Mouse (Mus musculus) forebrain, embryonic 11.5 days (tissue): Measurements from ENCODE around the gene Mlana. TPM values are rescaled to one million over a fixed set of nuclear protein-coding genes. Genes with fewer than 3 reads are reported as not detected.

Source experiments
- ATAC-seq: fragments of 200-750 bp; cut with Nextera tagmentation; replicated peaks from 2 replicates; pipeline ENCODE4 v1.8.0; 2017; ENCODE audit warnings: moderate TSS enrichment; ENCODE audit not compliant: low FRiP score
- DNase-seq: peaks from one replicate; pipeline ENCODE4 v3.0.0-alpha.2; 2017; ENCODE audit warnings: low spot score
- H3K27ac ChIP-seq: fragments of 300-500 bp; sonication (generic); 2 replicates; pipeline ENCODE4 v1.5.1; 2014; ENCODE audit warnings: low read depth, low read length
- H3K27me3 ChIP-seq: fragments of 300-500 bp; sonication (generic); 2 replicates; pipeline ENCODE4 v1.6.1; 2014; ENCODE audit warnings: mild to moderate bottlenecking, low read length, mixed read lengths; ENCODE audit not compliant: control insufficient read depth, insufficient read depth
- H3K36me3 ChIP-seq: fragments of 300-500 bp; sonication (generic); 2 replicates; pipeline ENCODE4 v1.6.1; 2014; ENCODE audit warnings: mild to moderate bottlenecking, low read length, moderate library complexity, mixed read lengths; ENCODE audit not compliant: control insufficient read depth, insufficient read depth
- H3K4me1 ChIP-seq: fragments of 300-500 bp; sonication (generic); replicated peaks from 2 replicates; pipeline ENCODE4 v1.6.1; 2014; ENCODE audit warnings: low read length, mixed read lengths; ENCODE audit not compliant: control insufficient read depth, insufficient read depth
- H3K4me2 ChIP-seq: fragments of 300-500 bp; sonication (generic); 2 replicates; pipeline ENCODE4 v1.6.1; 2014; ENCODE audit warnings: low read depth, mild to moderate bottlenecking, low read length, moderate library complexity, mixed read lengths; ENCODE audit not compliant: severe bottlenecking
- H3K4me3 ChIP-seq: fragments of 300-500 bp; sonication (generic); 2 replicates; pipeline ENCODE4 v1.5.1; 2014; ENCODE audit warnings: low read depth, low read length
- H3K9ac ChIP-seq: fragments of 300-500 bp; sonication (generic); 2 replicates; pipeline ENCODE4 v1.6.1; 2014; ENCODE audit warnings: low read length
- H3K9me3 ChIP-seq: fragments of 300-500 bp; sonication (generic); 2 replicates; pipeline ENCODE4 v1.6.1; 2016; ENCODE audit warnings: low read length, mixed read lengths; ENCODE audit not compliant: control insufficient read depth
- WGBS: fragments of 180-500 bp; shearing (Covaris S2); extraction: QIAGEN DNeasy Blood & Tissue Kit; methylation state at CpG from one replicate; pipeline ENCODE4 v1.1.7; 2014; 5-methylcytosine and 5-hydroxymethylcytosine counted together
- polyA plus RNA-seq: library from polyadenylated mRNA; unstranded; fragments of >200 nt; fragmentation: Nextera tagmentation; extraction: Ambion mirVana; gene quantifications from 2 replicates; pipeline ENCODE4 v1.2.1, GENCODE M21; 2014

Gene Mlana
- polyA plus RNA-seq, 1 experiment from 2014 or later, result 0.36 TPM

- H3K27me3 ChIP-seq, result no peaks in the 10 kb centered on the region
- H3K9me3 ChIP-seq, result no peaks in the 10 kb centered on the region; the same call in 1 of the 2 replicates
- ATAC-seq (no peak), DNase-seq (no peak)
- no peaks in the 10 kb centered on the region for H3K36me3 ChIP-seq
- H3K4me2 ChIP-seq, result no peak overlapping the region
- H3K27ac ChIP-seq, result no peak overlapping the region
- H3K9ac ChIP-seq, result no peak overlapping the region
- H3K4me1 ChIP-seq, result no peaks in the 10 kb centered on the region
- H3K4me3 ChIP-seq, result no peak overlapping the region
- WGBS, result 88% methylated on average over 13 of the region's 13 CpGs
These were observed 17.2 kb upstream of the Mlana start for GRCm38 (mm10) chr19:29680182-29681152.

GRCm38 (mm10) chr19:29683844-29684540, 13.6 kb upstream of the Mlana start:
- no peaks in the 10 kb centered on the region for H3K27me3 ChIP-seq

GRCm38 (mm10) chr19:29695071-29695470, 2.6 kb upstream of the Mlana start:
- Histone ChIP-seq H3K4me2 (no peak overlapping the region), H3K4me3 (no peak overlapping the region), H3K36me3 (no peaks in the 10 kb centered on the region), H3K4me1 (no peaks in the 10 kb centered on the region), H3K27ac (no peak overlapping the region), H3K9ac (no peak overlapping the region), H3K9me3 (no peaks in the 10 kb centered on the region), H3K27me3 (no peaks in the 10 kb centered on the region)
- ATAC-seq (no peak), DNase-seq (no peak)
- 86% methylated on average over 10 of the region's 10 CpGs for WGBS

More at GRCm38 (mm10) chr19:29683844-29684540, 13.6 kb upstream of the Mlana start:
- Histone ChIP-seq H3K27ac (no peak overlapping the region), H3K9me3 (no peaks in the 10 kb centered on the region; the same call in 1 of the 2 replicates), H3K4me3 (no peak overlapping the region), H3K36me3 (no peaks in the 10 kb centered on the region), H3K4me1 (no peaks in the 10 kb centered on the region), H3K4me2 (no peak overlapping the region), H3K9ac (no peak overlapping the region)
- ATAC-seq, result peak; percentile 51; the same call in 1 of the 2 replicates
- 55% methylated on average over 16 of the region's 16 CpGs for whole genome bisulfite sequencing
- peak; percentile 86 for DNase-seq

- Histone ChIP-seq H3K4me2 (no peak overlapping the region), H3K4me1 (no peaks in the 10 kb centered on the region), H3K9ac (no peak overlapping the region), H3K36me3 (no peaks in the 10 kb centered on the region), H3K9me3 (no peaks in the 10 kb centered on the region), H3K27me3 (no peaks in the 10 kb centered on the region), H3K4me3 (no peak overlapping the region), H3K27ac (no peak overlapping the region)
- DNase-seq (no peak), ATAC-seq (no peak)
- WGBS, result 97% methylated on average over 4 of the region's 4 CpGs
These were observed 1.3 kb upstream of the Mlana start for GRCm38 (mm10) chr19:29696309-29696708.

GRCm38 (mm10) chr19:29696840-29697239, 784 bp upstream of the Mlana start:
- DNase-seq, result no peak

GRCm38 (mm10) chr19:29701707-29702106, 4.1 kb downstream of the Mlana start:
- no peak overlapping the region for H3K9ac ChIP-seq
- 75% methylated on average over 4 of the region's 4 CpGs for WGBS
- no peak overlapping the region for H3K27ac ChIP-seq
- DNase-seq (no peak), ATAC-seq (no peak)
- H3K4me1 ChIP-seq, result no peaks in the 10 kb centered on the region
- no peak overlapping the region for H3K4me3 ChIP-seq
- no peaks in the 10 kb centered on the region for H3K9me3 ChIP-seq
- H3K36me3 ChIP-seq, result no peaks in the 10 kb centered on the region
- H3K4me2 ChIP-seq, result no peak overlapping the region
- H3K27me3 ChIP-seq, result no peaks in the 10 kb centered on the region

More at GRCm38 (mm10) chr19:29696840-29697239, 784 bp upstream of the Mlana start:
- no peaks in the 10 kb centered on the region for H3K36me3 ChIP-seq
- H3K27ac ChIP-seq, result no peak overlapping the region
- H3K4me1 ChIP-seq, result no peaks in the 10 kb centered on the region
- H3K9ac ChIP-seq, result no peak overlapping the region
- no peaks in the 10 kb centered on the region for H3K9me3 ChIP-seq
- no peaks in the 10 kb centered on the region for H3K27me3 ChIP-seq
- H3K4me3 ChIP-seq, result no peak overlapping the region
- ATAC-seq, result no peak
- no peak overlapping the region for H3K4me2 ChIP-seq

GRCm38 (mm10) chr19:29704436-29704835, 6.8 kb downstream of the Mlana start:
- Histone ChIP-seq H3K27ac (no peak overlapping the region), H3K9me3 (no peaks in the 10 kb centered on the region), H3K4me2 (no peak overlapping the region), H3K4me3 (no peak overlapping the region), H3K27me3 (no peaks in the 10 kb centered on the region), H3K9ac (no peak overlapping the region), H3K4me1 (no peaks in the 10 kb centered on the region), H3K36me3 (no peaks in the 10 kb centered on the region)
- DNase-seq, result no peak
- no peak for ATAC-seq
- 90% methylated on average over 13 of the region's 13 CpGs for WGBS

- H3K9me3 ChIP-seq, result no peaks in the 10 kb centered on the region
- H3K9ac ChIP-seq, result no peak overlapping the region
- H3K36me3 ChIP-seq, result no peaks in the 10 kb centered on the region
- H3K4me1 ChIP-seq, result no peaks in the 10 kb centered on the region
- no peak for ATAC-seq
- H3K27me3 ChIP-seq, result no peaks in the 10 kb centered on the region
- H3K27ac ChIP-seq, result no peak overlapping the region
- 96% methylated on average over 9 of the region's 9 CpGs for WGBS
- no peak overlapping the region for H3K4me2 ChIP-seq
- no peak overlapping the region for H3K4me3 ChIP-seq
- no peak for DNase-seq
These were observed 9.8 kb downstream of the Mlana start for GRCm38 (mm10) chr19:29707314-29707898.
